ENCODE assay signal across 25 mouse cellular contexts in genomic region chr8:44975654-44976053, GRCm38 (mm10). TPM values are rescaled to one million over a fixed set of nuclear protein-coding genes. Genes with fewer than 3 reads are reported as not detected.
DNase-seq lines count a peak whose midpoint lies in the region; ATAC-seq lines count a peak whose summit lies in the region.
"Had no signal": no experiment of that assay in that cellular context is flagged by ENCODE, and none has a peak within 500 bp of the region (broad histone marks: within the 10 kb centered on the region; RNA-seq: fewer than 3 reads in every experiment).

No protein-coding gene starts in this region.

- H3K4me3 ChIP-seq in liver, embryonic 16.5 days (ENCODE audit: low read depth, low read length) = no peak overlapping the region
- no peak overlapping the region for H3K4me3 ChIP-seq in liver, embryonic 11.5 days (ENCODE audit: low read depth, low read length)
- H3K4me3 ChIP-seq in intestine, embryonic 16.5 days (ENCODE audit: low read length) = no peak overlapping the region
- H3K4me3 ChIP-seq in stomach, embryonic 15.5 days (replicated peaks) = no peak overlapping the region
- H3K4me3 ChIP-seq: forebrain, embryonic 10.5 days; forebrain, embryonic 13.5 days; gastrocnemius, adult 2 months; heart, embryonic 12.5 days had no signal

- H3K4me2 ChIP-seq in liver, embryonic 16.5 days (ENCODE audit: low read depth, low read length) = peak overlapping the region; percentile 30; the same call in 1 of the 2 replicates
- H3K4me2 ChIP-seq in liver, embryonic 11.5 days = no peak overlapping the region
- H3K4me2 ChIP-seq in intestine, embryonic 16.5 days (ENCODE audit: low read depth, low read length) = no peak overlapping the region
- H3K4me2 ChIP-seq in stomach, embryonic 15.5 days = no peak overlapping the region; the same call in 1 of the 2 replicates
- H3K4me2 ChIP-seq: forebrain, embryonic 13.5 days; heart, embryonic 12.5 days; hindbrain, embryonic 14.5 days had no signal

- no peak overlapping the region for H3K27ac ChIP-seq in liver, embryonic 16.5 days (ENCODE audit: low read length)
- no peak overlapping the region for H3K27ac ChIP-seq in liver, embryonic 11.5 days (ENCODE audit: low read depth, low read length)
- H3K27ac ChIP-seq in intestine, embryonic 16.5 days (ENCODE audit: low read length) = peak overlapping the region; percentile 69
- H3K27ac ChIP-seq in stomach, embryonic 15.5 days = 0 out of 2 replicates have a peak overlapping the region, but pooled peaks have one; percentile 33
- H3K27ac ChIP-seq: forebrain, embryonic 10.5 days; forebrain, embryonic 13.5 days; gastrocnemius, adult 2 months; hindbrain, embryonic 14.5 days; hindbrain, postnatal 0 days had no signal

- WGBS in liver, embryonic 16.5 days (ENCODE audit: insufficient replicate concordance) = 62% methylated on average over 4 of the region's 4 CpGs
- 74% methylated on average over 4 of the region's 4 CpGs for WGBS in liver, embryonic 11.5 days
- 47% methylated on average over 4 of the region's 4 CpGs for WGBS in intestine, embryonic 16.5 days
- 70% methylated on average over 4 of the region's 4 CpGs for WGBS in stomach, embryonic 15.5 days

- no peak overlapping the region for H3K9ac ChIP-seq in liver, embryonic 16.5 days (ENCODE audit: low read depth, low read length)
- H3K9ac ChIP-seq in liver, embryonic 11.5 days (ENCODE audit: low read depth, low read length) = no peak overlapping the region
- no peak overlapping the region for H3K9ac ChIP-seq in intestine, embryonic 16.5 days (ENCODE audit: low read depth, low read length)
- no peak overlapping the region for H3K9ac ChIP-seq in stomach, embryonic 15.5 days
- H3K9ac ChIP-seq: forebrain, embryonic 13.5 days; heart, embryonic 12.5 days; hindbrain, embryonic 14.5 days had no signal

- H3K36me3 ChIP-seq in liver, embryonic 16.5 days (ENCODE audit: control insufficient read depth, insufficient read depth) = no peaks in the 10 kb centered on the region
- H3K36me3 ChIP-seq in liver, embryonic 11.5 days (ENCODE audit: control insufficient read depth, insufficient read depth, low read length) = no peaks in the 10 kb centered on the region
- no peaks in the 10 kb centered on the region for H3K36me3 ChIP-seq in intestine, embryonic 16.5 days (ENCODE audit: control insufficient read depth, insufficient read depth, low read length)
- no peaks in the 10 kb centered on the region for H3K36me3 ChIP-seq in stomach, embryonic 15.5 days
- H3K36me3 ChIP-seq: heart, embryonic 12.5 days had no signal

- no peak for DNase-seq in liver, embryonic 11.5 days (ENCODE audit: low spot score)
- no peak for DNase-seq in thymus, postnatal 10 days (ENCODE audit: low spot score in 2 of 2)
- no peak for DNase-seq in embryo, embryonic 10.5 days (ENCODE audit: low spot score)
- no peak for DNase-seq in spleen, postnatal 4 days (ENCODE audit: low spot score in 2 of 2)
- DNase-seq: adrenal gland, adult 2 months; adrenal gland, postnatal 14 days; cerebellum, adult 11 months; cerebellum, adult 2 months; cerebellum, adult 9-11 months; cerebellum, postnatal 25 days; gastrocnemius, adult 2 months; gastrocnemius, postnatal 14 days; heart, adult 18-20 months; heart, postnatal 14 days; heart, postnatal 4 days had no signal

- no peak for ATAC-seq in liver, embryonic 16.5 days (ENCODE audit: low read depth)
- no peak for ATAC-seq in liver, embryonic 11.5 days (replicated peaks; ENCODE audit: low FRiP score)
- ATAC-seq in intestine, embryonic 16.5 days = peak; percentile 34
- no peak for ATAC-seq in stomach, embryonic 15.5 days (ENCODE audit: insufficient read depth, low FRiP score, low read depth)
- ATAC-seq: CD4-positive, CD25-positive, alpha-beta regulatory T cell, adult 4 months; forebrain, embryonic 13.5 days; forebrain, embryonic 16.5 days; hindbrain, postnatal 0 days had no signal

- no peaks in the 10 kb centered on the region for H3K9me3 ChIP-seq in liver, embryonic 16.5 days (replicated peaks; ENCODE audit: control insufficient read depth, low read length)
- H3K9me3 ChIP-seq in liver, embryonic 11.5 days (ENCODE audit: control insufficient read depth, low read length) = no peaks in the 10 kb centered on the region
- H3K9me3 ChIP-seq in intestine, embryonic 16.5 days (ENCODE audit: control insufficient read depth, low read length) = no peaks in the 10 kb centered on the region
- H3K9me3 ChIP-seq in stomach, embryonic 15.5 days = no peaks in the 10 kb centered on the region
- H3K9me3 ChIP-seq: forebrain, embryonic 10.5 days; forebrain, embryonic 13.5 days; heart, embryonic 12.5 days had no signal

- H3K4me1 ChIP-seq in liver, embryonic 16.5 days (ENCODE audit: control insufficient read depth, low read depth, low read length) = peaks cover 3% of the 10 kb centered on the region; the same call in 1 of the 2 replicates
- H3K4me1 ChIP-seq in liver, embryonic 11.5 days (replicated peaks; ENCODE audit: control insufficient read depth, insufficient read depth, low read length) = no peaks in the 10 kb centered on the region; the same call in 1 of the 2 replicates
- H3K4me1 ChIP-seq in intestine, embryonic 16.5 days (ENCODE audit: control insufficient read depth, insufficient read depth, low read length) = peaks cover 38% of the 10 kb centered on the region
- H3K4me1 ChIP-seq in stomach, embryonic 15.5 days = peaks cover 28% of the 10 kb centered on the region

- H3K27me3 ChIP-seq in liver, embryonic 16.5 days (ENCODE audit: control insufficient read depth, insufficient read depth, low read depth, low read length) = no peaks in the 10 kb centered on the region
- no peaks in the 10 kb centered on the region for H3K27me3 ChIP-seq in liver, embryonic 11.5 days (replicated peaks; ENCODE audit: control insufficient read depth, insufficient read depth, low read length)
- H3K27me3 ChIP-seq in intestine, embryonic 16.5 days (replicated peaks; ENCODE audit: control insufficient read depth, insufficient read depth, low read length) = no peaks in the 10 kb centered on the region
- no peaks in the 10 kb centered on the region for H3K27me3 ChIP-seq in stomach, embryonic 15.5 days (replicated peaks)
- H3K27me3 ChIP-seq: forebrain, embryonic 13.5 days; heart, embryonic 12.5 days had no signal

RNA-seq across cellular contexts. Expression of gene Fat1, which starts 40.4 kb away (rescaled TPM):
- polyA plus RNA-seq in liver, embryonic 16.5 days (2015; fragmentation: Nextera tagmentation; extraction: Ambion mirVana) = 0.71 and 0.76 TPM in 2 replicates
- 7.7 and 7.8 TPM in 2 replicates for polyA plus RNA-seq in liver, embryonic 11.5 days (2014; fragmentation: Nextera tagmentation; extraction: Ambion mirVana)
- polyA plus RNA-seq in intestine, embryonic 16.5 days (2015; fragmentation: Nextera tagmentation; extraction: Ambion mirVana) = 10.8 and 11.4 TPM in 2 replicates
- polyA plus RNA-seq in stomach, embryonic 15.5 days (2015; fragmentation: Nextera tagmentation; extraction: Ambion mirVana) = 14.5 and 18.2 TPM in 2 replicates

Comparison
In these comparisons a context has a peak if more than half of its experiments do, and no peak if none do; other contexts are left out.
1. H3K27ac ChIP-seq: peak in intestine, embryonic 16.5 days (single experiment) and stomach, embryonic 15.5 days (single experiment); none in liver, embryonic 16.5 days (single experiment) and liver, embryonic 11.5 days (single experiment).